Mouse (Mus musculus) kidney, embryonic 16.5 days (tissue): ENCODE data around the gene Eif3f. TPM values are rescaled to one million over a fixed set of nuclear protein-coding genes. Genes with fewer than 3 reads are reported as not detected.

Source experiments
- ATAC-seq: fragments of 200-750 bp; cut with Nextera tagmentation; 2 replicates; pipeline ENCODE4 v1.8.0; 2017; ENCODE audit warnings: moderate TSS enrichment; ENCODE audit not compliant: low FRiP score, low TSS enrichment
- H3K27ac ChIP-seq: fragments of 300-500 bp; sonication (generic); 2 replicates; pipeline ENCODE4 v1.5.1; 2014; ENCODE audit warnings: low read length
- H3K27me3 ChIP-seq: fragments of 300-500 bp; sonication (generic); 2 replicates; pipeline ENCODE4 v1.6.1; 2014; ENCODE audit warnings: low read length, control low read depth, mixed read lengths; ENCODE audit not compliant: insufficient read depth
- H3K36me3 ChIP-seq: fragments of 300-500 bp; sonication (generic); 2 replicates; pipeline ENCODE4 v1.6.1; 2014; ENCODE audit warnings: low read length, control low read depth, mixed read lengths; ENCODE audit not compliant: insufficient read depth
- H3K4me1 ChIP-seq: fragments of 300-500 bp; sonication (generic); 2 replicates; pipeline ENCODE4 v1.6.1; 2014; ENCODE audit warnings: low read length, control low read depth, mixed read lengths; ENCODE audit not compliant: insufficient read depth
- H3K4me2 ChIP-seq: fragments of 300-500 bp; sonication (generic); replicated peaks from 2 replicates; pipeline ENCODE4 v1.6.1; 2014; ENCODE audit warnings: low read depth, low read length
- H3K4me3 ChIP-seq: fragments of 300-500 bp; sonication (generic); 2 replicates; pipeline ENCODE4 v1.5.1; 2014; ENCODE audit warnings: mild to moderate bottlenecking, low read length
- H3K9ac ChIP-seq: fragments of 300-500 bp; sonication (generic); replicated peaks from 2 replicates; pipeline ENCODE4 v1.6.1; 2014; ENCODE audit warnings: low read length
- H3K9me3 ChIP-seq: fragments of 300-500 bp; sonication (generic); 2 replicates; pipeline ENCODE4 v1.6.1; 2016; ENCODE audit warnings: low read length, control low read depth
- WGBS: fragments of 180-500 bp; shearing (Covaris S2); extraction: QIAGEN DNeasy Blood & Tissue Kit; methylation state at CpG from one replicate; pipeline ENCODE4 v1.1.7; 2014; 5-methylcytosine and 5-hydroxymethylcytosine counted together
- polyA plus RNA-seq: library from polyadenylated mRNA; unstranded; fragments of >200 nt; fragmentation: Nextera tagmentation; extraction: Ambion mirVana; gene quantifications from 2 replicates; pipeline ENCODE4 v1.2.1, GENCODE M21; 2015

Eif3f gene
- polyA plus RNA-seq, 1 experiment from 2014 or later: 80.0 TPM

- Histone ChIP-seq H3K27me3 (no peaks in the 10 kb centered on the region), H3K4me1 (peaks cover 15% of the 10 kb centered on the region), H3K36me3 (peaks cover 43% of the 10 kb centered on the region), H3K9ac (no peak overlapping the region), H3K4me3 (no peak overlapping the region), H3K4me2 (no peak overlapping the region), H3K27ac (no peak overlapping the region), H3K9me3 (no peaks in the 10 kb centered on the region)
- 98% methylated on average over 4 of the region's 4 CpGs for WGBS
- no peak for ATAC-seq
Measured at GRCm38 (mm10) chr7:108936591-108936990, 2.4 kb downstream of the Eif3f start.

- WGBS: 92% methylated on average over 9 of the region's 9 CpGs
- Histone ChIP-seq H3K27ac (no peak overlapping the region), H3K9ac (no peak overlapping the region), H3K27me3 (no peaks in the 10 kb centered on the region), H3K36me3 (peaks cover 61% of the 10 kb centered on the region), H3K4me3 (no peak overlapping the region), H3K4me1 (no peaks in the 10 kb centered on the region), H3K4me2 (no peak overlapping the region), H3K9me3 (no peaks in the 10 kb centered on the region)
- no peak for ATAC-seq
Measured at GRCm38 (mm10) chr7:108941466-108941865, 7.2 kb downstream of the Eif3f start.

GRCm38 (mm10) chr7:108944002-108944401 is 9.8 kb downstream of the Eif3f start:
- no peak overlapping the region for H3K9ac ChIP-seq
- H3K36me3 ChIP-seq: peaks cover 41% of the 10 kb centered on the region
- no peaks in the 10 kb centered on the region for H3K4me1 ChIP-seq
- H3K9me3 ChIP-seq: no peaks in the 10 kb centered on the region
- 7% methylated on average over 2 of the region's 2 CpGs for WGBS
- H3K27ac ChIP-seq: no peak overlapping the region
- H3K4me2 ChIP-seq: no peak overlapping the region
- H3K27me3 ChIP-seq: peaks cover under 1% of the 10 kb centered on the region
- ATAC-seq: peak; percentile 52; the same call in 1 of the 2 replicates
- no peak overlapping the region for H3K4me3 ChIP-seq

GRCm38 (mm10) chr7:108948611-108949010 is 14.4 kb downstream of the Eif3f start:
- Histone ChIP-seq H3K4me2 (no peak overlapping the region), H3K4me1 (peaks cover 16% of the 10 kb centered on the region), H3K36me3 (peaks cover 12% of the 10 kb centered on the region; the same call in 1 of the 2 replicates), H3K27me3 (peaks cover 44% of the 10 kb centered on the region), H3K27ac (no peak overlapping the region), H3K9me3 (no peaks in the 10 kb centered on the region), H3K4me3 (no peak overlapping the region), H3K9ac (no peak overlapping the region)
- no peak for ATAC-seq

- H3K27ac ChIP-seq: no peak overlapping the region
- no peak overlapping the region for H3K4me3 ChIP-seq
- peaks cover 9% of the 10 kb centered on the region; the same call in 1 of the 2 replicates for H3K36me3 ChIP-seq
- peaks cover 49% of the 10 kb centered on the region for H3K27me3 ChIP-seq
- no peak overlapping the region for H3K9ac ChIP-seq
- H3K9me3 ChIP-seq: no peaks in the 10 kb centered on the region
- 64% methylated on average over 2 of the region's 2 CpGs for WGBS
- peaks cover 16% of the 10 kb centered on the region for H3K4me1 ChIP-seq
- no peak overlapping the region for H3K4me2 ChIP-seq
- ATAC-seq: no peak
Measured at GRCm38 (mm10) chr7:108949301-108949700, 15.1 kb downstream of the Eif3f start.

GRCm38 (mm10) chr7:108950312-108950761 is 16.1 kb downstream of the Eif3f start, which contains the start of gene Tub:
TSS of gene Tub (plus strand) at chr7:108950338.
- Histone ChIP-seq H3K27me3 (peaks cover 49% of the 10 kb centered on the region), H3K36me3 (peaks cover 5% of the 10 kb centered on the region; the same call in 1 of the 2 replicates), H3K9ac (peak within 1 kb of the TSS; percentile 36), H3K27ac (no peak within 1 kb of the TSS), H3K4me2 (peak within 1 kb of the TSS; percentile 91), H3K4me3 (peak within 1 kb of the TSS; percentile 54), H3K4me1 (peaks cover 16% of the 10 kb centered on the region), H3K9me3 (no peaks in the 10 kb centered on the region)
- under 1% methylated on average over 37 of the region's 44 CpGs for WGBS
- peak; percentile 57 for ATAC-seq

- Histone ChIP-seq H3K27me3 (peaks cover 49% of the 10 kb centered on the region), H3K27ac (no peak overlapping the region), H3K9ac (peak overlapping the region; percentile 36)
Measured at GRCm38 (mm10) chr7:108950762-108951331, 16.6 kb downstream of the Eif3f start.

GRCm38 (mm10) chr7:108952801-108953200 is 18.6 kb downstream of the Eif3f start:
- WGBS: 81% methylated on average over 6 of the region's 6 CpGs
- Histone ChIP-seq H3K36me3 (no peaks in the 10 kb centered on the region), H3K9ac (no peak overlapping the region), H3K4me3 (no peak overlapping the region), H3K9me3 (no peaks in the 10 kb centered on the region), H3K4me2 (no peak overlapping the region), H3K27ac (no peak overlapping the region), H3K4me1 (peaks cover 16% of the 10 kb centered on the region), H3K27me3 (peaks cover 49% of the 10 kb centered on the region)
- no peak for ATAC-seq

More at GRCm38 (mm10) chr7:108950762-108951331, 16.6 kb downstream of the Eif3f start:
- no peaks in the 10 kb centered on the region for H3K9me3 ChIP-seq
- peak; percentile 5; the same call in 1 of the 2 replicates for ATAC-seq
- under 1% methylated on average over 52 of the region's 52 CpGs for WGBS
- no peaks in the 10 kb centered on the region for H3K36me3 ChIP-seq
- peak overlapping the region; percentile 54 for H3K4me3 ChIP-seq
- H3K4me1 ChIP-seq: peaks cover 16% of the 10 kb centered on the region
- H3K4me2 ChIP-seq: peak overlapping the region; percentile 91

GRCm38 (mm10) chr7:108954185-108954584 is 20.0 kb downstream of the Eif3f start:
- Histone ChIP-seq H3K27me3 (peaks cover 47% of the 10 kb centered on the region), H3K36me3 (no peaks in the 10 kb centered on the region), H3K27ac (no peak overlapping the region), H3K4me1 (peaks cover 16% of the 10 kb centered on the region), H3K4me2 (no peak overlapping the region), H3K9ac (no peak overlapping the region), H3K4me3 (no peak overlapping the region), H3K9me3 (no peaks in the 10 kb centered on the region)
- ATAC-seq: no peak
- WGBS: 55% methylated on average over 4 of the region's 4 CpGs

GRCm38 (mm10) chr7:108957734-108958133 is 23.5 kb downstream of the Eif3f start:
- no peak overlapping the region for H3K4me2 ChIP-seq
- ATAC-seq: no peak
- H3K4me1 ChIP-seq: no peaks in the 10 kb centered on the region
- H3K4me3 ChIP-seq: no peak overlapping the region
- H3K27ac ChIP-seq: no peak overlapping the region
- H3K36me3 ChIP-seq: no peaks in the 10 kb centered on the region
- H3K27me3 ChIP-seq: peaks cover 13% of the 10 kb centered on the region
- no peak overlapping the region for H3K9ac ChIP-seq
- 79% methylated on average over 2 of the region's 2 CpGs for WGBS
- H3K9me3 ChIP-seq: no peaks in the 10 kb centered on the region
